Mouse (Mus musculus) G1E-ER4 (cell line): ENCODE data around the gene Rcn2. TPM values are rescaled to one million over a fixed set of nuclear protein-coding genes. Genes with fewer than 3 reads are reported as not detected.

ENCODE experiments used
- GATA1 ChIP-seq: IDR thresholded peaks from one replicate; pipeline ENCODE4 v1.8.0; 2012; ENCODE audit warnings: low read length, inconsistent platforms
- polyA plus RNA-seq: library from polyadenylated mRNA; stranded (reverse); fragments of >175 nt; gene quantifications from 2 replicates; pipeline ENCODE4 v1.2.3, GENCODE M21; 2012

Gene Rcn2
- 23.7 and 26.5 TPM in 2 replicates for polyA plus RNA-seq

- TF ChIP-seq GATA1: no peak
Measured at GRCm38 (mm10) chr9:56041372-56042180, at the start of gene Rcn2. Rcn2 (plus strand) TSS chr9:56041845.

- no peak for TF ChIP-seq GATA1
Measured at GRCm38 (mm10) chr9:56010450-56010849, 31.2 kb upstream of the Rcn2 start, which contains the start of gene 4930563M21Rik. 4930563M21Rik (minus strand) TSS chr9:56010550.

- TF ChIP-seq GATA1: no peak
Measured at GRCm38 (mm10) chr9:56024772-56025171, 16.9 kb upstream of the Rcn2 start.

- TF ChIP-seq GATA1: no peak
Measured at GRCm38 (mm10) chr9:56027292-56027691, 14.4 kb upstream of the Rcn2 start.

GRCm38 (mm10) chr9:56032219-56032618 is 9.4 kb upstream of the Rcn2 start:
- TF ChIP-seq GATA1: no peak

GRCm38 (mm10) chr9:56042181-56042621 is 556 bp downstream of the Rcn2 start:
- no peak for TF ChIP-seq GATA1

GRCm38 (mm10) chr9:56053796-56054195 is 12.2 kb downstream of the Rcn2 start:
- no peak for TF ChIP-seq GATA1

GRCm38 (mm10) chr9:56056147-56056546 is 14.5 kb downstream of the Rcn2 start:
- TF ChIP-seq GATA1: no peak

- TF ChIP-seq GATA1: no peak
Measured at GRCm38 (mm10) chr9:56062336-56062735, 20.7 kb downstream of the Rcn2 start.

- no peak for TF ChIP-seq GATA1
Measured at GRCm38 (mm10) chr9:56065011-56065410, 23.4 kb downstream of the Rcn2 start.

GRCm38 (mm10) chr9:56067964-56068363 is 26.3 kb downstream of the Rcn2 start:
- no peak for TF ChIP-seq GATA1

- no peak for TF ChIP-seq GATA1
Measured at GRCm38 (mm10) chr9:56068630-56069029, 27.0 kb downstream of the Rcn2 start.

GRCm38 (mm10) chr9:56072861-56073260 is 31.2 kb downstream of the Rcn2 start:
- no peak for TF ChIP-seq GATA1

GRCm38 (mm10) chr9:56074863-56075262 is 33.2 kb downstream of the Rcn2 start:
- TF ChIP-seq GATA1: no peak

GRCm38 (mm10) chr9:56075264-56075663 is 33.6 kb downstream of the Rcn2 start:
- no peak for TF ChIP-seq GATA1

GRCm38 (mm10) chr9:56075901-56076620 is 34.4 kb downstream of the Rcn2 start:
- no peak for TF ChIP-seq GATA1
